Mouse (Mus musculus): Measurements from ENCODE around the gene Cd72. TPM values are rescaled to one million over a fixed set of nuclear protein-coding genes. Genes with fewer than 3 reads are reported as not detected.

The Cd72 gene
- 3.5 and 4.7 TPM in 2 replicates for polyA plus RNA-seq (2015; fragmentation: Nextera tagmentation; extraction: Ambion mirVana)

DNA sequence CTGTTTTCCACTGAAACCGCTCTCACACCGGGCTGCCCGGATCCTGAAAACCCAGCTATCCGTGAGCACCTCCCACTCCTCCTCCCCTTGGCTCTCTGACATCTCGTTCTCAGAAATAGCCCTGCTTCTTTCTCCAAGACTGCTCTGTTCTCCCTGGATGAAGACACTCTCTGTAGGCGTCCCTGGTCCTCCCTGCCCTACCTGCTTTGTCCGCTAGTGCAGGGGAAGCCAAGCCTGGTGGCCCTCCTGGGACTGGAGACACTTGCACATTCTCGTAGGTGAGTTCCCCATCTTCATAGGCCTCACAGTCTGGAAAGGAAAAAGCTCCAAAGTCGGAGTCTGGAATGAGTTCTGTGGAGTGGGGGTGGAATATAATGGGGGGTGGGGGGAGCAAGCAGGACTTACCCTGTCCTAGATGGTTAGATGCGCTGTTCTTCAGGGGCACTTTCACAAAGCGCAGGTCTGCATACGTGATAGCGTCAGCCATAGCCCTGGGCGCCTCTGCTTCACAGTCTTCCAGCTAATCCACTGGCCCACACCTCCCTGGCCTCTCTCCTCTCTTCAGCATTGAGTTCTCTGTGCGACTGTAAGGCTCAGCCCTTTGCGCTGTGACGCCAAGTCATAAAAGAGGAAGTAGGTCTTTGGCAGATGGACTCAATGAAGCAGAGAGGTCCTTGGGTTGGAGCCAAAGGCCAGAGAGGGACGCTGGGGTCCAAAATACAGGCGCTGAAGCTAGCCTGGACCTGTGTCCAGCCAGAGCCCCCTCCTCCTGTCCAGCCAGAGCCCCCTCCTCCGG lies at the start of gene Cd72:
Cd72 (minus strand) TSS at position 588 of the 796 bp plus-strand sequence.
- peak within 1 kb of the TSS; percentile 44 for H3K4me2 ChIP-seq
- peaks cover 25% of the 10 kb centered on the region for H3K4me1 ChIP-seq (replicated peaks)
- no peak within 1 kb of the TSS for H3K27ac ChIP-seq
- H3K27me3 ChIP-seq: peaks cover 37% of the 10 kb centered on the region
- no peaks in the 10 kb centered on the region for H3K36me3 ChIP-seq
- no peak for ATAC-seq (ENCODE audit: low FRiP score)
- peak within 1 kb of the TSS; percentile 36; the same call in 1 of the 2 replicates for H3K9ac ChIP-seq
- H3K9me3 ChIP-seq: no peaks in the 10 kb centered on the region
- 33% methylated on average over 20 of the region's 20 CpGs for WGBS
- peak within 1 kb of the TSS; percentile 10; the same call in 1 of the 2 replicates for H3K4me3 ChIP-seq

GRCm38 (mm10) chr4:43503506-43503905 lies 49.1 kb upstream of the Cd72 start:
- Histone ChIP-seq H3K9me3 (no peaks in the 10 kb centered on the region), H3K27ac (no peak overlapping the region), H3K4me1 (replicated peaks) (peaks cover 24% of the 10 kb centered on the region), H3K4me3 (no peak overlapping the region), H3K27me3 (peaks cover 28% of the 10 kb centered on the region), H3K4me2 (no peak overlapping the region), H3K9ac (no peak overlapping the region), H3K36me3 (no peaks in the 10 kb centered on the region)
- no peak for ATAC-seq (ENCODE audit: low FRiP score)
- WGBS: 79% methylated on average over 6 of the region's 6 CpGs

DNA sequence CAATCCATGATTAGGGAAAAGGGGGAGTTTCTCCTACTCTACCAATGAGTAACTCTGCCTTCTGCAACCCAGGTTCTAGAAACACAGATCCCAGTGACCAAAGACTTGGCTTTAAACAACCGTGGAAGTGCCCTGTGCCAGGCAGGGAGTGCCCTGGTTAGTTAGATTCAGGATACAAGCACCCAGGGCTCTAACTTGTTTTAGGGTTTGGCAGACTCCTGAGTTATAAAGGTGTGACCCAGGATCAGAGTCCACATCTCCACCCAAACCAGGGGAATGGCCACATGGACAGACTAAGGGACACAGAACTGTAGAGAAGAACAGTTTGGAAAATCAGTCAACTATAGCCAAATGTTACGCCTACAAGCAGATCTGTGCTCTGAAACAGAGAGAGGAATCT lies 48.6 kb upstream of the Cd72 start:
- no peak overlapping the region for H3K27ac ChIP-seq
- peaks cover 23% of the 10 kb centered on the region for H3K27me3 ChIP-seq
- no peaks in the 10 kb centered on the region for H3K9me3 ChIP-seq
- no peaks in the 10 kb centered on the region for H3K36me3 ChIP-seq
- no peak overlapping the region for H3K4me2 ChIP-seq
- no peak for ATAC-seq (ENCODE audit: low FRiP score)
- no peak overlapping the region for H3K9ac ChIP-seq
- whole genome bisulfite sequencing: 79% methylated on average over 2 of the region's 2 CpGs
- peaks cover 24% of the 10 kb centered on the region for H3K4me1 ChIP-seq (replicated peaks)
- H3K4me3 ChIP-seq: no peak overlapping the region

DNA sequence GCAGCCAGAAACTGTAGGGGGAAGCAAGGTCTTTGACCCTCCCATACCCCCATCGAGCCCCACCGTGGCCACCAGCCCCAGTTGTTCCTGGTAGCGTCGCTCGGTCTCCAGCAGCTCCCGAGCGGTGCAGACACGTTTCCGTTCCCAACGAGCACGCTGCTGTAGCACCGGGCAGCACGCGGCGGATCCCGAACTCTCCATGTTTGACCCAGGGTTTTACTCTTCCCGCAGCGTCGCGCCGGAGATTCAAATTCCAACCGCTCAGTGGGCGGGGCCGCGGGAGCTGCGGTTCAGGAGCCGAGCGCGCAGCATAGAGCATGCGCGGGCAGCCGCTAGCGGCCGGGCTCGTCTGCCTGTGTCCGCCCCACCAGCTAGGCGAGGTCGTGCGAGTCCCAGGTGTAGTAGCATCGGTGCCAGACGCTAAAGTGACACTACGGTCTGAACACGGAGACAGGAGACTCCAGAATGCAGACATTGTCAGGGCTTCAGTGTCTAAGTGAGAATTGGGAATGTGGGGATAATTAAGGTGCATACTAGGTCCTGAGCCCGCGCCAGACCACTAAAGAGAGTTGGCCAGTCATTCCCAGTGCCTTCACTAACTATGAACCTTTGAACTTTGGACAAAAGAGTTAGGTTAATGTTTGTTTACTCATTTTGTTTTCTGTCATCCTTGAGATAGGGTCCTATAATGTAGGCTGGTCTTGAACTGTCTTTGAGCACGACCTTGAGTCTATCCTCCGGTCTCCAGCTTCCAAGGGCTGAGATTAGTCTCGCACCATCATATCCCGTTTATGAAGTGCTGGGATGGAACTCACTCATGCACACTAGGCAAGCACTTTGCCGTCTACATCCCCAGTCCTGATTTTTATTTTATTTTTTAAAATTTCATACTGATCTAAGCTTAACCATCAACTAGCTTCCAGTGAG lies 45.2 kb upstream of the Cd72 start, which contains the start of gene Arhgef39:
Arhgef39 (minus strand) TSS at position 289 of the 927 bp plus-strand sequence.
- Histone ChIP-seq H3K36me3 (peaks cover 3% of the 10 kb centered on the region; the same call in 1 of the 2 replicates), H3K27me3 (0 out of 2 replicates have a peak, but pooled peaks cover 6% of the 10 kb centered on the region), H3K27ac (no peak within 1 kb of the TSS), H3K9ac (peak within 1 kb of the TSS; percentile 72), H3K4me3 (peak within 1 kb of the TSS; percentile 53), H3K4me1 (replicated peaks) (peaks cover 32% of the 10 kb centered on the region), H3K9me3 (no peaks in the 10 kb centered on the region), H3K4me2 (peak within 1 kb of the TSS; percentile 77)
- WGBS: 7% methylated on average over 50 of the region's 50 CpGs
- peak; percentile 81 for ATAC-seq (ENCODE audit: low FRiP score)

DNA sequence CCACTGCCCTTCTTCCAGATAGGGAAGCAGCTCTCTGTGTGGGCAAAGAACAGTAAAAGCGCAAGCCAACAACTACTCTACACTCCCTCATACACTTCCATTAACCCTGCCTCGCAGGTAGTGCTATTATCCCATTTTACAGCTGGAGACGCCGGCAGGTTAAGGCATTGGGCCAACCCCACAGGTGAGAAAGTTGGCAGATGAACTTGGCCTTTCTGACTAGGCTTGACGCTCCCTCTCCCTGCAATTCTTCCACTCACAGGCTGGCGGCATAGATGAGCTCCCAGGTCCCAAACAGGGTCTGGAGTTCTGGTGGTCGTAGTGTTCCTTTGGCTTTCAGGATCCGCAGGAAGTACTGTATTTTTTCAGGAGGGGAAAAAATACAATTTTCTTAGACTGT lies 44.6 kb upstream of the Cd72 start:
- 0 out of 2 replicates have a peak, but pooled peaks have one; percentile 12 for ATAC-seq (ENCODE audit: low FRiP score)
- no peak overlapping the region for H3K27ac ChIP-seq
- H3K4me1 ChIP-seq (replicated peaks): peaks cover 39% of the 10 kb centered on the region
- 16% methylated on average over 8 of the region's 8 CpGs for WGBS
- H3K27me3 ChIP-seq: 0 out of 2 replicates have a peak, but pooled peaks cover 6% of the 10 kb centered on the region
- H3K4me3 ChIP-seq: peak overlapping the region; percentile 53
- H3K9ac ChIP-seq: peak overlapping the region; percentile 72; the same call in 1 of the 2 replicates
- H3K36me3 ChIP-seq: peaks cover 3% of the 10 kb centered on the region; the same call in 1 of the 2 replicates
- no peaks in the 10 kb centered on the region for H3K9me3 ChIP-seq
- peak overlapping the region; percentile 77 for H3K4me2 ChIP-seq

DNA sequence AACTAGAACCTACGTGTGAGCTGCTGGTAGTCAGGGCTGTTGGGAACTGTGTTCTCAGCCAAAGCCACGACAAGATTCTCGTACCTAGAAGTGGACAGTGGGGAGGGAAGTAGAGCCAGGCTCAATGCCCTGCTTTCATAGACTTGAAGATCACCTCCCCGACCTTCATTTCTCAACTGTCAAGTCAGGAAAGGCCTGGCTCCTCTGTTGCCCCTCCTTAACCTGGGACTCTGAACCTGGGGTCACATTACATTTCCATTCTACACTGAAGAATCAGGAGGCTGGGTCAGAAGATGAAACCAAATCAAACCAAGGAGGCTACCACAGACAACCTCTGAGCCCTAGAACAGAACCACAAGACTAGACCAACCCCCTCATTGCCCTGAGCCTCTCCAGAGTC lies 43.5 kb upstream of the Cd72 start:
- WGBS: 77% methylated on average over 4 of the region's 4 CpGs
- peaks cover 42% of the 10 kb centered on the region for H3K4me1 ChIP-seq (replicated peaks)
- H3K4me3 ChIP-seq: peak overlapping the region; percentile 53; the same call in 1 of the 2 replicates
- H3K9me3 ChIP-seq: no peaks in the 10 kb centered on the region
- ATAC-seq (ENCODE audit: low FRiP score): no peak
- peak overlapping the region; percentile 77 for H3K4me2 ChIP-seq
- peak overlapping the region; percentile 72; the same call in 1 of the 2 replicates for H3K9ac ChIP-seq
- H3K27ac ChIP-seq: no peak overlapping the region
- H3K27me3 ChIP-seq: 0 out of 2 replicates have a peak, but pooled peaks cover 4% of the 10 kb centered on the region
- H3K36me3 ChIP-seq: peaks cover 3% of the 10 kb centered on the region; the same call in 1 of the 2 replicates

DNA sequence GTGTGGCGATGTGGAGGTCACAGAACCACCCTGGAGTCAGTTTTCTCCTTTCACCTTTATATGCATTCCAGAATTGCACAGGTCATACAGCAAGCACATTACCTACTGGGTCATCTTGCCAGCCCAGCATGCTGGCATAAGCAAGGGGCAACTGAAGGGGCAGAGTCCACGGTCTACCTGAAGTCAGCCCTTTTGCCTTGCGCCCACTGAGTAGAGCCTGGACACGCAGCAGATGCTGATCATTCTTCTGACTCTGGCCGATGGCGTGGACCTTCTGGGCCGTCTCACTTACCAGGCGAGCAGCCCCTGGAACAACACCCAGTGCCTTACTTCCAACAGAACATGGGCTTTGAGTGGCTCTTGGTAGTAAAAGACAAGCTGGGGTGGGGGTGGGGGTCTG lies 43.0 kb upstream of the Cd72 start:
- peak overlapping the region; percentile 15; the same call in 1 of the 2 replicates for H3K9ac ChIP-seq
- peaks cover 42% of the 10 kb centered on the region for H3K4me1 ChIP-seq (replicated peaks)
- H3K27ac ChIP-seq: no peak overlapping the region
- no peaks in the 10 kb centered on the region for H3K9me3 ChIP-seq
- H3K4me2 ChIP-seq: no peak overlapping the region
- H3K4me3 ChIP-seq: no peak overlapping the region
- ATAC-seq (ENCODE audit: low FRiP score): no peak
- peaks cover 3% of the 10 kb centered on the region; the same call in 1 of the 2 replicates for H3K36me3 ChIP-seq
- H3K27me3 ChIP-seq: 0 out of 2 replicates have a peak, but pooled peaks cover 4% of the 10 kb centered on the region
- WGBS: 97% methylated on average over 8 of the region's 8 CpGs

- no peak overlapping the region for H3K27ac ChIP-seq
Measured at GRCm38 (mm10) chr4:43496587-43496986, 42.2 kb upstream of the Cd72 start.

GRCm38 (mm10) chr4:43493846-43494240 lies 39.4 kb upstream of the Cd72 start:
- Histone ChIP-seq H3K27me3 (0 out of 2 replicates have a peak, but pooled peaks cover 3% of the 10 kb centered on the region), H3K4me3 (peak overlapping the region; percentile 65), H3K4me1 (replicated peaks) (peaks cover 30% of the 10 kb centered on the region), H3K36me3 (peaks cover 3% of the 10 kb centered on the region; the same call in 1 of the 2 replicates), H3K9ac (peak overlapping the region; percentile 84), H3K9me3 (no peaks in the 10 kb centered on the region), H3K27ac (peak overlapping the region; percentile 91), H3K4me2 (peak overlapping the region; percentile 62)
- ATAC-seq (ENCODE audit: low FRiP score): no peak
- 1% methylated on average over 9 of the region's 9 CpGs for WGBS

More at GRCm38 (mm10) chr4:43496587-43496986, 42.2 kb upstream of the Cd72 start:
- WGBS: 58% methylated on average over 6 of the region's 6 CpGs
- H3K9me3 ChIP-seq: no peaks in the 10 kb centered on the region
- no peak overlapping the region for H3K4me3 ChIP-seq
- 0 out of 2 replicates have a peak, but pooled peaks cover 4% of the 10 kb centered on the region for H3K27me3 ChIP-seq
- ATAC-seq (ENCODE audit: low FRiP score): no peak
- no peak overlapping the region for H3K9ac ChIP-seq
- peaks cover 42% of the 10 kb centered on the region for H3K4me1 ChIP-seq (replicated peaks)
- H3K4me2 ChIP-seq: no peak overlapping the region
- H3K36me3 ChIP-seq: peaks cover 3% of the 10 kb centered on the region; the same call in 1 of the 2 replicates

GRCm38 (mm10) chr4:43493186-43493845 lies 38.9 kb upstream of the Cd72 start:
- peak; percentile 93 for ATAC-seq (ENCODE audit: low FRiP score)
- no peaks in the 10 kb centered on the region for H3K27me3 ChIP-seq
- H3K9me3 ChIP-seq: no peaks in the 10 kb centered on the region
- H3K4me1 ChIP-seq (replicated peaks): peaks cover 25% of the 10 kb centered on the region
- peak overlapping the region; percentile 65 for H3K4me3 ChIP-seq
- peak overlapping the region; percentile 62 for H3K4me2 ChIP-seq
- 0% methylated on average over 47 of the region's 47 CpGs for WGBS
- peak overlapping the region; percentile 91 for H3K27ac ChIP-seq
- peak overlapping the region; percentile 84 for H3K9ac ChIP-seq
- peaks cover 3% of the 10 kb centered on the region; the same call in 1 of the 2 replicates for H3K36me3 ChIP-seq

DNA sequence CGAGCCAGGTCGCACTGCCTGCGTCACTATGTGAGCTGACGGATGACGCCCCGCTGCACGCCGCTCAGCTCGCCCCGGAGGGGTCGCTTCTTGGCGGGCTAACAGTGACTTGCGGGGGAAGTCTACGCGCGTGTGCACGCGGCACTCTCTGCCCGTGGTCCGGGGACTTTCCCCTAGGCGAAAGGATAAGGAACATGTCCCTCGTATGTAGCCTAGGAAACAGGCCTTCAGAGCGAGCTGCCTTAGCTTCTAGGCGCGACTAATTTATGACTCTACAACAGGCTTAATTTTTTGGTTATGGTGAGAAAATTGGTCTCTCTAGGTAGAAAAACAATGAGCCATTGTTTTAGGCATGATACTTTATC lies 38.4 kb upstream of the Cd72 start, which contains the start of gene Ccdc107:
Ccdc107 (plus strand) TSS at position 80 of the 365 bp plus-strand sequence.
- H3K9ac ChIP-seq: peak within 1 kb of the TSS; percentile 84
- H3K4me2 ChIP-seq: peak within 1 kb of the TSS; percentile 62
- WGBS: 0% methylated on average over 25 of the region's 25 CpGs
- H3K27ac ChIP-seq: peak within 1 kb of the TSS; percentile 91
- peaks cover 3% of the 10 kb centered on the region; the same call in 1 of the 2 replicates for H3K36me3 ChIP-seq
- peaks cover 20% of the 10 kb centered on the region for H3K4me1 ChIP-seq (replicated peaks)
- no peaks in the 10 kb centered on the region for H3K9me3 ChIP-seq
- no peaks in the 10 kb centered on the region for H3K27me3 ChIP-seq
- H3K4me3 ChIP-seq: peak within 1 kb of the TSS; percentile 65
- peak; percentile 99 for ATAC-seq (ENCODE audit: low FRiP score)

All from hindbrain, embryonic 13.5 days (tissue).